Mouse (Mus musculus): ENCODE measurements at regions not wholly inside any gene's neighbourhood (a gene's known extent, or its start where the extent isn't known, plus 50 kb on each side); places are given as distances from the start of the nearest gene placed in this dataset.

DNA sequence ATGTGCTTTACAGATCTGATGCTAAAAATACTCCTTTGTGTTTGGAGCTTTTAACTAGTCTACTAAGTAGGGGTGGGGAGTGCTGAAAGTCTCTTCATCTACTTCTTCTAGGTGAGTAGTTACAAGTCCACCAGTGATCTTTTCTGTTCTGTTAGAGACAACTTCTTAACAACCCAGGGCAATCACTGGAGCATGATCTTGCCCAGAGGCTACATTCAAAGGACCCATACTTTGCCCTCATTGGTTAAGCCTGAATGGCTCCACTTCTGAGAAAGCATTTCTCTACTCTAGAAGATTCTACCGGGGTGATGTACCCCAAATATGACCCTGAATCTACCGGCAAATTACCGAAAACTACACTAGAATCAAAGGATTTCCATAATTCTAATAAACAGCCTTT, 390.2 kb downstream of the Lpin1 start:
- H3K4me3 ChIP-seq (ENCODE audit: control insufficient read depth in 1 of 2, insufficient read depth in 1 of 2, low read depth in 2 of 2, low read length in 2 of 2): no peak overlapping the region
- no peaks in the 10 kb centered on the region for H3K27me3 ChIP-seq (ENCODE audit: control insufficient read depth in 1 of 2, insufficient read depth in 2 of 2, low read length in 2 of 2)
- DNase-seq (ENCODE audit: low read depth, low spot score): no peak
- no peak overlapping the region for H3K27ac ChIP-seq (ENCODE audit: control insufficient read depth, low read depth, low read length)
- peaks cover 0 to 2% of the 10 kb centered on the region in 2 experiments; a peak in 2 of 4 replicates for H3K36me3 ChIP-seq (ENCODE audit: control insufficient read depth in 1 of 2, insufficient read depth in 2 of 2, low read length in 2 of 2)
- TF ChIP-seq GATA1 (IDR thresholded peaks at IDR 0.05; ENCODE audit: low read depth, low read length): no peak
- no peak for TF ChIP-seq CTCF (IDR thresholded peaks at IDR 0.05 in 2 of 3, conservative IDR thresholded peaks at IDR 0.05 in 1 of 3; ENCODE audit: control insufficient read depth in 1 of 3, insufficient read depth in 1 of 3, low read depth in 2 of 3, low read length in 3 of 3, poor library complexity in 1 of 3, severe bottlenecking in 1 of 3)
- no peak for TF ChIP-seq KAT2A (conservative IDR thresholded peaks at IDR 0.05; ENCODE audit: low read depth, low read length)
- no peak for TF ChIP-seq NELFE (IDR thresholded peaks at IDR 0.05; ENCODE audit: low read depth, low read length)
- no peak for TF ChIP-seq CHD2 (IDR thresholded peaks at IDR 0.05; ENCODE audit: low read length)
- no peak for TF ChIP-seq ZNF384 (IDR thresholded peaks at IDR 0.05; ENCODE audit: low read depth, low read length)
- TF ChIP-seq POLR2AphosphoS2 (IDR thresholded peaks at IDR 0.05; ENCODE audit: low read length): no peak
- TF ChIP-seq RCOR1 (IDR thresholded peaks at IDR 0.05; ENCODE audit: low read depth, low read length): no peak
- no peak for TF ChIP-seq HCFC1 (IDR thresholded peaks at IDR 0.05; ENCODE audit: low read depth, low read length)
- no peak for TF ChIP-seq NRF1 (IDR thresholded peaks at IDR 0.05; ENCODE audit: insufficient read depth, low read depth, low read length, poor library complexity, severe bottlenecking)
- no peak for TF ChIP-seq ETS1 (IDR thresholded peaks at IDR 0.05; ENCODE audit: low read depth, low read length)
- no peak for TF ChIP-seq ELF1 (IDR thresholded peaks at IDR 0.05; ENCODE audit: low read depth, low read length)
- no peak for TF ChIP-seq USF2 (IDR thresholded peaks at IDR 0.05; ENCODE audit: borderline replicate concordance in 1 of 2, insufficient read depth in 1 of 2, low read depth in 1 of 2, low read length in 2 of 2)
- no peak for TF ChIP-seq ZMIZ1 (IDR thresholded peaks at IDR 0.05; ENCODE audit: low read depth, low read length)
- no peak for TF ChIP-seq POLR2A (IDR thresholded peaks at IDR 0.05; ENCODE audit: control insufficient read depth in 1 of 2, insufficient read depth in 1 of 2, low read depth in 1 of 2, low read length in 2 of 2, poor library complexity in 1 of 2)
- TF ChIP-seq MAFK (IDR thresholded peaks at IDR 0.05; ENCODE audit: borderline replicate concordance, low read depth, low read length): no peak
- TF ChIP-seq JUND (IDR thresholded peaks at IDR 0.05; ENCODE audit: low read depth, low read length): no peak
- TF ChIP-seq CHD1 (IDR thresholded peaks at IDR 0.05; ENCODE audit: low read depth, low read length): no peak
- no peaks in the 10 kb centered on the region for H3K9me3 ChIP-seq (replicated peaks; ENCODE audit: insufficient read depth, low read length)
- H3K9ac ChIP-seq (ENCODE audit: control insufficient read depth, low read depth, low read length, poor library complexity, severe bottlenecking): no peak overlapping the region
- no peaks in the 10 kb centered on the region for H3K4me1 ChIP-seq (ENCODE audit: control insufficient read depth in 1 of 2, insufficient read depth in 2 of 2, low read length in 2 of 2)
- H3K79me2 ChIP-seq (ENCODE audit: control insufficient read depth, insufficient read depth, low read length, poor library complexity): no peaks in the 10 kb centered on the region

DNA sequence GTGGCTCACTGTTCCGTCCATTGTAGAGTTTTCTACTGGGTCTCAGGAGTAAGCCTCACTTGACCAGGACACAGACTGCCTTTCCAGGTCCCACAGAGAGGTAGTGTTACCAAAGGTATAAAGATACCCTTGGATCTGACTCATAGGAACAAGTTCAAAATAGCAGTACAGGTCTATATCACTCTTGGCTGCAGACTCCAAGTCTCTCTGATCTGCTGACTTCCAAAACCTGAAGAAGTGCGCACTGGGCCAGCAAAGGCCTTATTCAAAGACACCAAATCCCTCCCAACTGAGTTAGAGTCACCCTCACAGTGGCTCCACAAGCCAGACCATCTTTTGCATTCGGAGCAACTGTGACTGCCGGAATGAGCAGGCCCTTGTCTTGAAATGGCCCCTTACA, 391.9 kb downstream of the Lpin1 start:
- Histone ChIP-seq H3K9me3 (replicated peaks; ENCODE audit: insufficient read depth, low read length) (no peaks in the 10 kb centered on the region), H3K9ac (ENCODE audit: control insufficient read depth, low read depth, low read length, poor library complexity, severe bottlenecking) (no peak overlapping the region), H3K27me3 (ENCODE audit: control insufficient read depth in 1 of 2, insufficient read depth in 2 of 2, low read length in 2 of 2) (no peaks in the 10 kb centered on the region), H3K79me2 (ENCODE audit: control insufficient read depth, insufficient read depth, low read length, poor library complexity) (no peaks in the 10 kb centered on the region), H3K27ac (ENCODE audit: control insufficient read depth, low read depth, low read length) (no peak overlapping the region), H3K4me1 (ENCODE audit: control insufficient read depth in 1 of 2, insufficient read depth in 2 of 2, low read length in 2 of 2) (no peaks in the 10 kb centered on the region), H3K4me3 (ENCODE audit: control insufficient read depth in 1 of 2, insufficient read depth in 1 of 2, low read depth in 2 of 2, low read length in 2 of 2) (no peak overlapping the region), H3K36me3 (ENCODE audit: control insufficient read depth in 1 of 2, insufficient read depth in 2 of 2, low read length in 2 of 2) (no peaks in the 10 kb centered on the region)
- no peak for DNase-seq (ENCODE audit: low read depth, low spot score)
- TF ChIP-seq JUND (IDR thresholded peaks at IDR 0.05; ENCODE audit: low read depth, low read length) (no peak), ELF1 (IDR thresholded peaks at IDR 0.05; ENCODE audit: low read depth, low read length) (no peak), UBTF (IDR thresholded peaks at IDR 0.05; ENCODE audit: borderline replicate concordance, insufficient read depth, low read depth, low read length) (no peak), CHD1 (IDR thresholded peaks at IDR 0.05; ENCODE audit: low read depth, low read length) (no peak), MAX (IDR thresholded peaks at IDR 0.05; ENCODE audit: low read length) (no peak), TAL1 (IDR thresholded peaks at IDR 0.05; ENCODE audit: low read length) (no peak), TCF12 (IDR thresholded peaks at IDR 0.05; ENCODE audit: low read depth, low read length) (no peak)

All from MEL (cell line).